Mouse (Mus musculus): ENCODE measurements around the gene Rbl1.

DNA sequence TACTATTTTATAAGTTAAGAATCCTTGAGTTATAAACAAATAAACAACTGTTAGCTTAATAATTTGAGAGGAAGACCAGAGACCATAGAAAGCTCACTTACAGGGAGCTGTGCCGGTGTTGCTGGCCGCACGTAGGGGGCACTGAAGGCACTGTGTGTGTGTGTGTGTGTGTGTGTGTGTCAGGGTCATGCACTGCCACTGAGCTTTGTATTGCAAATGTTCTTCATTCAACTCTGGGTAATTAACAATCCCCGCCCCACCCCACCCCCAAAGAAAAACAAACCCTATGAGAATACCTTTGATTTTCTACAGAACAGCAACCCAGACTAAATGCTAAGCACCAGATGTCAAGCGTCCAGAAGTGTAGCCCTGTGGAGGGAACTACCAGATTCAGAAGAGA lies 17.8 kb downstream of the Rbl1 start:
- TF ChIP-seq EP300 (IDR thresholded peaks at IDR 0.05; ENCODE audit: insufficient read depth, low read depth, low read length) (no peak), POLR2A (IDR thresholded peaks at IDR 0.05; ENCODE audit: insufficient read depth, low read depth, low read length) (no peak)
